Mouse (Mus musculus): ENCODE measurements around the gene Ccdc120.

- TF ChIP-seq CTCF (IDR thresholded peaks at IDR 0.05; ENCODE audit: low read depth) (peak; percentile 47), EP300 (IDR thresholded peaks at IDR 0.05; ENCODE audit: low read depth) (no peak)
These were observed 57.8 kb downstream of the Ccdc120 start for GRCm38 (mm10) chrX:7692862-7693261.
